Mouse (Mus musculus) cortical plate, adult 2 months (tissue): ENCODE data around the gene Erc2. TPM values are rescaled to one million over a fixed set of nuclear protein-coding genes. Genes with fewer than 3 reads are reported as not detected.

Experiments
- H3K27ac ChIP-seq: fragments of 200-500 bp; 2 replicates; pipeline ENCODE4 v1.5.1; 2012; ENCODE audit warnings: low read length, control low read depth, inconsistent platforms; ENCODE audit not compliant: insufficient read depth
- H3K4me1 ChIP-seq: fragments of 200-500 bp; 2 replicates; pipeline ENCODE4 v1.6.1; 2011; ENCODE audit warnings: low read length; ENCODE audit not compliant: control insufficient read depth, insufficient read depth
- H3K4me3 ChIP-seq: fragments of 200-500 bp; 2 replicates; pipeline ENCODE4 v1.5.1; 2011; ENCODE audit warnings: mild to moderate bottlenecking, low read length, control low read depth; ENCODE audit not compliant: insufficient read depth
- CTCF ChIP-seq: fragments of 200-500 bp; IDR thresholded peaks from 2 replicates; pipeline ENCODE4 v1.5.1; 2011; ENCODE audit warnings: mild to moderate bottlenecking, control low read depth, low read length; ENCODE audit not compliant: insufficient read depth; ENCODE audit errors: extremely low read depth
- POLR2A ChIP-seq: fragments of 200-500 bp; IDR thresholded peaks from 2 replicates; pipeline ENCODE4 v1.6.1; 2011; ENCODE audit warnings: mild to moderate bottlenecking, low read length, control low read depth; ENCODE audit not compliant: insufficient read depth; ENCODE audit errors: extremely low read depth
- polyA plus RNA-seq: library from polyadenylated mRNA; depleted of rRNA; stranded (reverse); fragments of >200 nt; gene quantifications from 2 replicates; pipeline ENCODE4 v1.2.3, GENCODE M21; 2012

Erc2 gene
- polyA plus RNA-seq, 1 experiment = 77.8 TPM

DNA sequence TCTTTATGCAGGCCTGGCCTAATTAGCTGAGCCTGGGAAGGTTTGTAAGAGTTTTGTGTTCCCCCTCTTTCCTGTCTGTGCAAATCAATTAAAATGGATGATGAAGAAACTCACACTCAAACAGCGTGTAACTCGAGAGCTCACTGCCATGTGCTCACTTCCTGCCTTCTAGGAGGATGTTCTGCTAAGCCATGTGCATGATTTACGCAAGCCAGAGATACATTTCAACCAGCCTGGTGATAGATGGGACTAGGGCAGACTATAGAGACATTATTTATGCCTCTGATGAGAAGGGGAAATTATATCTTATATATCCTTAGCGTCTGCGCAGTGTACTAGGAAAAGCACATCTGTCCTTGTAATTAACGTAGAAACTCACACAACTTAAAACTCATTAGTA, 193.5 kb downstream of the Erc2 start:
- Histone ChIP-seq H3K4me3 (no peak overlapping the region), H3K4me1 (peaks cover 5% of the 10 kb centered on the region; the same call in 1 of the 2 replicates), H3K27ac (no peak overlapping the region)
- TF ChIP-seq CTCF (no peak), POLR2A (no peak)

DNA sequence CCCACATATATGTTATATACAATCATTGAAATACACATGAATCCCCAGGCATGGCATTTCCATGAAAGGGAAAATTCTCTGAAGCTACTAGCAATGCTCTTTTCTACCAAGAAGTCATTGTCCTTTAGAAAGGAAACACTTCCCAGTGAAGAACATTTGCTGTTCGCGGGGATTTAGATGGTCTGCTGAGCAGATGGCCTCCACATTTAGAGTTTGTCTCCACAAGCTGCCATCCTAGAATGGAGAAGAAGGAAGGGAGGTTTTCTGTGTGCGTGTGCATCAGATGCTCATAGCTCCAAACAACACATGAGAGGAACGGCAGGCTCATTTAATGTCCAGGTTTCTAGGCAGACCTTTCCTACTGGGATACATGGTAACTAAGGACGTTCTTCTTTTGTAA, 196.8 kb downstream of the Erc2 start:
- Histone ChIP-seq H3K27ac (no peak overlapping the region), H3K4me1 (peaks cover 1% of the 10 kb centered on the region; the same call in 1 of the 2 replicates), H3K4me3 (no peak overlapping the region)
- TF ChIP-seq POLR2A = no peak
- TF ChIP-seq CTCF = no peak

DNA sequence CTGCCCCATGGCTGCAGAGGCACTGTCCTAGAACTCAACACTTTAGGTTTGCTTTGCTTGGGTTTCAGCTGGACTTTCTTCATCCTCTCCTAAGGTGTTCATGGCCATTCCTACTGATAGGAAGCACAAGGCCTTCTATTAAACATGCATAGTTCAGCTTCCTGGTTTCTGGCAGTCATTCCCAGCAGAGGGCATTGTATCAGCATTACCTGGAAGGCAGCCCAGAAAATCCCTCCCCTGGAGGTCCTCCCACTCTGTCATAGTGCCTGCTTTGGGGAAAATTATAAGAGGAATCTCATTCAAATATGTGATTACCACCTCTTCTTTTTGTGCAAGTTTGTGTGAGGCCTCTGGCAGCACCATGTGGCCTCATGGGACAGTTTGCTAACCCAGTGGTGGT, 199.6 kb downstream of the Erc2 start:
- TF ChIP-seq POLR2A (no peak), CTCF (no peak)
- no peak overlapping the region for H3K27ac ChIP-seq
- no peak overlapping the region for H3K4me3 ChIP-seq
- H3K4me1 ChIP-seq = no peaks in the 10 kb centered on the region; the same call in 1 of the 2 replicates

DNA sequence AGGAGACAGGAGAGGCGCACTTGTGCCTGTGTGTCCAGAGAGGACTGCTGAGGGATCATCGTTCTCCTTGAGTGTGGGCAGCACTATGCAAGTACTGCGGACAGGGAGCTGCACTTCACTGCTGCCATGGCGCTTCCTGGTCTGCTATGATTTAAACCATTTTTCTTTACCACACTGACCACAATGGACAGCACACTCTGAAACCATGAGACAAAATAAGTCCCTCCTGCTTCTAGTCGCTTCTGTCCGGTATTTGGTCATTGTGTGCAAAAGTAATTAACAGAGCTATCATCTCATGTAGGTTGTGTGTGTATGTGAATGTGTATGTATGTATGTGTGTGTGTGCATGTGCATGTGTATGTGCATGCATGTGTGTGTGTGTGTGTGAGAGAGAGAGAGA, 200.3 kb downstream of the Erc2 start:
- H3K27ac ChIP-seq = no peak overlapping the region
- no peak for TF ChIP-seq POLR2A
- no peak for TF ChIP-seq CTCF
- H3K4me3 ChIP-seq = no peak overlapping the region
- no peaks in the 10 kb centered on the region; the same call in 1 of the 2 replicates for H3K4me1 ChIP-seq

DNA sequence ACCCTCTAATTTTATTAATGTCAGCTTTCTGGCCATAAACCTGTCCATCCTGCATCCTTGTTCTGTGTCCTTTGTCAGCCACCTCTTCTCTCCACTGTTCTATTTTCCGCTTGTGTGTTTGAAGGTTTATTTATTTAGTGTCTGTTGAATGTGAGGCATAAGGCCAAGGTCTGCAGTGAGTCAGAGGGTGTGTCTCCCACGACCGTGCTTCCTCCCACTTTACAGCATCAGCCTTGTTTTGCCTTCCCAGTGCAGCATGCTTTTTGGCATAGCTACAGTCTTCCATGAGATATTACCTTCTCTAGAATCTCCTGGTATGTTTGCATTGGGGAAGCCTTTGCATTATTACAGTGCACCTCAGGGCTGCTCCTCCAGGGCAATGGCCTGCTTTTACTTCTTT, 200.8 kb downstream of the Erc2 start:
- Histone ChIP-seq H3K27ac (no peak overlapping the region), H3K4me1 (no peaks in the 10 kb centered on the region; the same call in 1 of the 2 replicates), H3K4me3 (no peak overlapping the region)
- TF ChIP-seq POLR2A (no peak), CTCF (no peak)

DNA sequence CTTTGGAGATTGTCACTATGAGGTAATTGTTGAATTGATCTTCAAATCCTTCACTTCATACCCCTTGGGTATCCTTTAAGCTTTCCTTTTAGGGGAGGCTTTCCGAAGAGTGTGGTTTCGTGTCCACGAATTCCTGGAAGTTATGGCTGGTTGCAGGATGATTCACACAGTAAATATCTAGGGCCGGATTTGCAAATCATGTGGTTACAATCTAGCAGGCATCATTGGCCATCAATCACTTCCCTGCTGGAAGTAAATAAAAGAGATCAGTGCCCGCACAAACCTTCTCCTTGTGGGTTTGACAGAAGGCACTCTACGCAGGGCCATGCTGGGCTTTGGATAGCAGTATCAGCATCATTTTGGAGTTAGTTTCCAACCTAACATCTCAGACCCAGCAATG, 201.7 kb downstream of the Erc2 start:
- no peak overlapping the region for H3K27ac ChIP-seq
- no peak overlapping the region for H3K4me3 ChIP-seq
- no peaks in the 10 kb centered on the region; the same call in 1 of the 2 replicates for H3K4me1 ChIP-seq
- TF ChIP-seq CTCF (no peak), POLR2A (no peak)

DNA sequence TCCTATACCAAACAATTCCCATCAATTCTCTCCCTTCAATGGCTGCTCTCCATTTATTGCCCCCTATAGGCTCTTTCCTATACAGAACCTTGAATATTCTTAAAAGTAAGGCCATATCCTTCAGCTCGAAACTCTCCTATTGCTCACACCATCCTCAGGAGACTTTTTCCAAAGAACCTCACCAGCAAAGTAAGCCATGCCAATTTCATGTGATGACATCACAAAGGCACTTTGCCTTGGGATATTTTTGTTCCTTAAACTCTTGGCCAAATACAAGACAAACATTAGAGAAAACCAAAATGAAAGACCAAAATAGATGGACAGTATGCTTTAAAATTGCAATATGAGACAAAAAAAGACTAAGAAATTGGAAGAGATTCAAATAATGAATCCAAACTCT, 204.6 kb downstream of the Erc2 start:
- TF ChIP-seq POLR2A (no peak), CTCF (no peak)
- H3K4me3 ChIP-seq = no peak overlapping the region
- no peaks in the 10 kb centered on the region; the same call in 1 of the 2 replicates for H3K4me1 ChIP-seq
- no peak overlapping the region for H3K27ac ChIP-seq

DNA sequence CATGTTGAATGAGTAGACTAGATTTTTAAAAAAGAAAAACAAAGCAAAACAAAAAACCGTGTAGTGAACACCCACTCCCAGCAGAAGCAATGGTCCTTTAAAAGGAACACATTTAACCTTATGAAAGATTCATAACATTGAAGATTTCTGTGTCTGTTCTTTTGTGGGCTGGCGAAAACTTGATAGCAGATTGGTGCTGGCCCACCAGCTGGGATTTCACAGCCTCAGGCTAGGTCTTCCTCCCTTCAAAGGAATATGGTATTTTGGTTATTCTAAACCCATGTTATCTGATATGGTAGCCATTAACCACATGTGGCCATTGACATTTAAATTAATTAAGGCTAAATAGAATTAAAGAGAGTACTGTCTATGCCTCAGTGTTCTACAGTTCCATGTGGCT, 205.9 kb downstream of the Erc2 start:
- TF ChIP-seq POLR2A (no peak), CTCF (no peak)
- Histone ChIP-seq H3K4me1 (peaks cover 2% of the 10 kb centered on the region), H3K27ac (no peak overlapping the region), H3K4me3 (no peak overlapping the region)

DNA sequence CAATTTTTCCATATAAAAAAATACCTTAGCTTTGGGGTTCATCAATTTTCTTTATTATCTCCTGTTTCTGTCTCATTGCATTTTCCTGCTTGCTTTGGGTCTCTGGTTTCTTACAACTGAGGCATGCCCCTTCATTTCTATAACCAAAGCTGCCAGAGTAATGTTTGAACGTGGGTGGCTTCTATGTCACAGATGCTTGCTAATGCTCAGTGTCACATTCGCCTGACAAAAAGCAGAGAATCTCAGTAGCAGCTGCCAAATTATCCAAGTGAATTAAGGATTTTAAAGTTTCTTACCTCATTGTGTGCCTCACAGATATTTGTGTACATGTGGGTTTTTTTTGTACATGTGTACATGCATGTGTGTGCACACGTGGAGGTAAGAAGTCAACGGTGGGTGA, 210.0 kb downstream of the Erc2 start:
- no peak overlapping the region for H3K27ac ChIP-seq
- no peak overlapping the region for H3K4me3 ChIP-seq
- peaks cover 2% of the 10 kb centered on the region for H3K4me1 ChIP-seq
- no peak for TF ChIP-seq POLR2A
- TF ChIP-seq CTCF = no peak

DNA sequence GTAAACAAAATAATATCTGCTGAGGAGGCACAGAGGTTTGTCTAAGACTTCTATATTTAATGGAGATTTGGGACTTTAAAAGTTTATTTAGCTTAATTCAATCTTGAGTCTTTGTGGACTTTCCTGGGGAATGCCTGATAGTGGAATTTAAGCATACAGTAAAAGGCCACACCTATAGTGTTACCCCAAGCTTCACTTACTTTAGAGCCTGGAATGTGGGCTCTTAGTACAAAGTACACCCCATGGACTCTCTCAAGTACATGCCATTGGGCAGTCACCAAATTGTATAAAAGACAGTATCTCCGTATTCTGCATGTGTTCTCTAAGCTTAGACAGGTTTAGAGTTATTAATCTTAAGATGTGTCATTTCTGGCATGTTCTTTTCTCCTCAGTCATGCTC, 213.1 kb downstream of the Erc2 start:
- Histone ChIP-seq H3K4me3 (no peak overlapping the region), H3K4me1 (peaks cover 2% of the 10 kb centered on the region), H3K27ac (no peak overlapping the region)
- TF ChIP-seq CTCF = no peak
- TF ChIP-seq POLR2A = no peak

DNA sequence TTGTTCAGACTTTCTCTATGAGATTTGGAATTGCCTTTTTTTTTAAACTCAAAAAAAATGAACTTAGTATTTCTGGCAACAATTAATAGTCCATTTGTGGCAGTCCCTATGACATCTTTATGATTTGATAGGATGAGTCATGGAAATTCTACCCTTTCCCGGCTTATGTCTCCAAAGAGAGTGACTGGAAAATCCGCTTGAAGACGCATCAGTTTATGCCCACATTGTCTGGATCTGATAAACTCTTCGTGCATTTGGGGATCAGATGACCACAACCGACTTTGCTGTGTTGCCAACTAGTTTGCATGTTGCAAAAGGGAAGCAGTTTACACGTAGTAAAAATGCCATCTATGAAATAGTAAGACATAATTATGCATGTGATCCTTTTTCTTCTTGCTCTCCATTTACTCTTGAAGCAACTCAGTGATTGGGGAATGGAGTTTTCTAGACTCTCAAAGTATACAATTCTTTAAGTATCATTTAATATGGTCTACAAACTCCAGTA, 215.4 kb downstream of the Erc2 start:
- no peaks in the 10 kb centered on the region; the same call in none of the 2 replicates for H3K4me1 ChIP-seq
- H3K27ac ChIP-seq = no peak overlapping the region
- no peak overlapping the region for H3K4me3 ChIP-seq
- no peak for TF ChIP-seq POLR2A
- no peak for TF ChIP-seq CTCF
